Mouse (Mus musculus) CD4-positive, CD25-positive, alpha-beta regulatory T cell, adult 4 months (primary cell): ENCODE results near the gene Gm17467. TPM values are rescaled to one million over a fixed set of nuclear protein-coding genes. Genes with fewer than 3 reads are reported as not detected.
"Not testable (repeated sequence)": the region's sequence is repeated elsewhere in the genome, so short reads cannot be mapped to it uniquely, and the experiment has no call there.

ENCODE experiments used
- ATAC-seq: one replicate; pipeline ENCODE4 v1.8.0; 2017
- polyA plus RNA-seq, 2 experiments: library from polyadenylated mRNA; unstranded; fragments of 100-300 nt; shearing (Covaris generic); gene quantifications; one replicate each; pipeline ENCODE4 v1.2.1; 2017

Gm17467 gene
- not detected for polyA plus RNA-seq

GRCm38 (mm10) chrX:123704691-123705090 lies at the start of gene Gm17467:
TSS of gene Gm17467 (minus strand) at chrX:123704791.
- ATAC-seq = not testable (repeated sequence)

Other genes with a start within 250 kb of the Gm17467 start
- not detected for gene Cldn34c2, start 123.1 kb downstream of the Gm17467 start, polyA plus RNA-seq
- gene Cldn34c3, start 88.9 kb upstream of the Gm17467 start, polyA plus RNA-seq = not detected